Mouse (Mus musculus): ENCODE results near the gene Isy1. TPM values are rescaled to one million over a fixed set of nuclear protein-coding genes. Genes with fewer than 3 reads are reported as not detected.

The Isy1 gene
- total and polyA plus RNA-seq, 3 experiments, result 43.8 to 140 (median 77.4) TPM

DNA sequence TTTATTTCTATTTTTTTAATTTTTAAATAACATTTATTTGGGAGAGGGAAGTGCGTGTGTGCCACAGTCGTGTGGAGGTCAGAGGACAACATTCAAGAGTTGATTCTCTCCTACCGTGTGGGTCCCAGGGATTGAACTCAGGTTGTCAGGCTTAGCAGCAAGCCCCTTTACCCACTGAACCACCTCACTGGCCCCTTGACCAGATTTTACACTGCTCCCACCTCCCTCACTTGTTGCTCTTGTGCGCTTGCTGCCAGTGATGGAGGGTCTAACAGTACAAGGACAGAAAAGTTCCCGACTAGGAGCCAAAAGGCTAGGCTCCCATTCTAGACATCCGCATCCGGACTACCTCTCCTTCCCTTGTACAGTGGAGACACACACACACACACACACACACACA lies 33.1 kb downstream of the Isy1 start:
- in situ Hi-C loops (cut with MboI; ENCODE audit: low pct_ligation_motif_present, low pct_unique_long_range_greater_than_20kb, low sequenced_read_pairs), result no loop called here
- peaks cover 6 to 40% of the 10 kb centered on the region in 2 experiments for H3K36me3 ChIP-seq (replicated peaks in 1 of 2; ENCODE audit: control insufficient read depth in 1 of 2, insufficient read depth in 1 of 2, low read length in 1 of 2)
- no peak overlapping the region for H3K4me2 ChIP-seq (ENCODE audit: insufficient read depth, low read depth, poor library complexity, severe bottlenecking)
- H3K27ac ChIP-seq (ENCODE audit: insufficient read depth, low read depth), result no peak overlapping the region
- H3K9ac ChIP-seq (ENCODE audit: insufficient read depth, low read depth), result no peak overlapping the region
- dilution Hi-C loops (cut with MboI; ENCODE audit: extremely low pct_ligation_motif_present, extremely low pct_unique_long_range_greater_than_20kb, low sequenced_read_pairs), result no loop called here
- no peak for TF ChIP-seq SIN3A (IDR thresholded peaks at IDR 0.05; ENCODE audit: low read length)
- TF ChIP-seq CHD1 (IDR thresholded peaks at IDR 0.05; ENCODE audit: low read depth, low read length), result no peak
- no peak for TF ChIP-seq ZKSCAN1 (IDR thresholded peaks at IDR 0.05; ENCODE audit: borderline replicate concordance, low read depth, low read length)
- no peak for TF ChIP-seq EP300 (IDR thresholded peaks at IDR 0.05; ENCODE audit: low read length)
- TF ChIP-seq MAFK (IDR thresholded peaks at IDR 0.05; ENCODE audit: insufficient replicate concordance, low read length), result no peak
- TF ChIP-seq KAT2A (IDR thresholded peaks at IDR 0.05; ENCODE audit: insufficient replicate concordance, low read length), result no peak
- TF ChIP-seq ZMIZ1 (IDR thresholded peaks at IDR 0.05; ENCODE audit: low read depth, low read length), result no peak
- TF ChIP-seq ZC3H11A (IDR thresholded peaks at IDR 0.05; ENCODE audit: low read depth, low read length), result no peak
- H3K4me3 ChIP-seq (replicated peaks in 1 of 3; ENCODE audit: low read depth in 2 of 3, low read length in 2 of 3, poor library complexity in 1 of 3), result no peak overlapping the region
- no peak for DNase-seq (ENCODE audit: extremely low read depth)
- H3K9me3 ChIP-seq (replicated peaks; ENCODE audit: low read length), result no peaks in the 10 kb centered on the region
- H3K27me3 ChIP-seq (replicated peaks), result no peaks in the 10 kb centered on the region
- peaks cover 14 to 50% of the 10 kb centered on the region in 2 experiments for H3K4me1 ChIP-seq (ENCODE audit: control insufficient read depth in 1 of 2, insufficient read depth in 2 of 2)
- H3K79me2 ChIP-seq (replicated peaks; ENCODE audit: control insufficient read depth, extremely low read depth, insufficient read depth, poor library complexity, severe bottlenecking), result peaks cover 37% of the 10 kb centered on the region

DNA sequence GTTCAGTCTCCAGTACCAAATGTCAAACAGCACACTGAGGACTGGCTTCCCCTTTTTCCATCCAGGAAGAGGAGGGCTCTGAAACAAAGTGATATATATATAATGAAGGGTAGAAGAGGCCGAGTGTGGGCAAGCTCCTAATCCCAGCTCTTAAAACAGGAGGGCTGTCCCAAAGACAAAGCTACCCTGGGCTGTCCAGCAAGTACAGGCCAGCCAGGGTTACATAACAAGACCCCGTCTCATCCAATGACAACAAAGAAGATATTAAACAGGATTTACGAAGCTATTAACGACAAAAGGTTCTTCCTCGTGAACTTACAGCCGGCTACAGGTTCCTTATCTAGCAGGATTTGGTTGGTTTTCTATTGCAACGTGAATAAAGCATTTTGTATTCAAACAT lies 33.7 kb downstream of the Isy1 start:
- dilution Hi-C loops (cut with MboI; ENCODE audit: extremely low pct_ligation_motif_present, extremely low pct_unique_long_range_greater_than_20kb, low sequenced_read_pairs) (no loop called here), in situ Hi-C loops (cut with MboI; ENCODE audit: low pct_ligation_motif_present, low pct_unique_long_range_greater_than_20kb, low sequenced_read_pairs) (no loop called here)
- Histone ChIP-seq H3K79me2 (replicated peaks; ENCODE audit: control insufficient read depth, extremely low read depth, insufficient read depth, poor library complexity, severe bottlenecking) (peaks cover 32% of the 10 kb centered on the region), H3K27me3 (replicated peaks) (no peaks in the 10 kb centered on the region), H3K36me3 (replicated peaks in 1 of 2; ENCODE audit: control insufficient read depth in 1 of 2, insufficient read depth in 1 of 2, low read length in 1 of 2) (peaks cover 6 to 45% of the 10 kb centered on the region in 2 experiments), H3K4me3 (replicated peaks in 1 of 3; ENCODE audit: low read depth in 2 of 3, low read length in 2 of 3, poor library complexity in 1 of 3) (no peak overlapping the region), H3K4me2 (ENCODE audit: insufficient read depth, low read depth, poor library complexity, severe bottlenecking) (no peak overlapping the region), H3K27ac (ENCODE audit: insufficient read depth, low read depth) (no peak overlapping the region), H3K9me3 (replicated peaks; ENCODE audit: low read length) (no peaks in the 10 kb centered on the region), H3K9ac (ENCODE audit: insufficient read depth, low read depth) (no peak overlapping the region), H3K4me1 (ENCODE audit: control insufficient read depth in 1 of 2, insufficient read depth in 2 of 2) (peaks cover 14 to 48% of the 10 kb centered on the region in 2 experiments)
- DNase-seq (ENCODE audit: extremely low read depth), result no peak
- TF ChIP-seq ELF1 (IDR thresholded peaks at IDR 0.05; ENCODE audit: low read depth, low read length) (no peak), CTCF (conservative IDR thresholded peaks at IDR 0.05 in 1 of 2, IDR thresholded peaks at IDR 0.05 in 1 of 2; ENCODE audit: low read depth in 2 of 2, low read length in 2 of 2) (no peak), MAX (IDR thresholded peaks at IDR 0.05; ENCODE audit: low read length) (no peak)

DNA sequence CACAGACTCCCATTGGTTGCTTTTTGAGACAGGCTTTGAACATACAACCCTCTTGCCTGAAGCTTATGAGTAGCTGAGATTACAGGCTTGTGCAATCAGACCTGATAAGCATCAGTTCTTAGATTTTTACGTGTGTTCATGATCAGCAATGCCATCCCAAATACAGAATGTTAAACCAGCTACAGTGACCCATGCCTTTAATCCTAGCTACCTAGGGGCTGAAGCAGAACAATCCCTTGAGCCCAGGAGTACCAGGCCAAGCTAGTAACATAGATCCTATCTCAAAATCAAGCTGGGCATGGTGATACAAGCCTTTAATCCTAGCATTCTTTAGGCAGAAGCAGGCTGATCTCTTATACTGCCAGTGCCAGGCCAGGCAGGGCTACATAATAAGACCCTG lies 34.6 kb downstream of the Isy1 start:
- H3K4me2 ChIP-seq (ENCODE audit: insufficient read depth, low read depth, poor library complexity, severe bottlenecking), result no peak overlapping the region
- TF ChIP-seq E2F4 (IDR thresholded peaks at IDR 0.05; ENCODE audit: insufficient replicate concordance, low read depth, low read length) (no peak), CTCF (conservative IDR thresholded peaks at IDR 0.05 in 1 of 2, IDR thresholded peaks at IDR 0.05 in 1 of 2; ENCODE audit: low read depth in 2 of 2, low read length in 2 of 2) (no peak), USF1 (IDR thresholded peaks at IDR 0.05; ENCODE audit: low read depth, low read length) (no peak), ZKSCAN1 (IDR thresholded peaks at IDR 0.05; ENCODE audit: borderline replicate concordance, low read depth, low read length) (no peak), ELF1 (IDR thresholded peaks at IDR 0.05; ENCODE audit: low read depth, low read length) (no peak), MAZ (IDR thresholded peaks at IDR 0.05; ENCODE audit: low read depth, low read length) (no peak), PAX5 (IDR thresholded peaks at IDR 0.05; ENCODE audit: low read length) (no peak), TBP (conservative IDR thresholded peaks at IDR 0.05; ENCODE audit: low read depth, low read length) (no peak), USF2 (conservative IDR thresholded peaks at IDR 0.05; ENCODE audit: low read depth, low read length) (no peak), MEF2A (IDR thresholded peaks at IDR 0.05; ENCODE audit: borderline replicate concordance, low read depth, low read length) (no peak), NRF1 (IDR thresholded peaks at IDR 0.05; ENCODE audit: low read depth, low read length) (no peak), MAFK (IDR thresholded peaks at IDR 0.05; ENCODE audit: insufficient replicate concordance, low read length) (no peak), MYC (IDR thresholded peaks at IDR 0.05; ENCODE audit: low read depth, low read length) (no peak)
- no peaks in the 10 kb centered on the region for H3K9me3 ChIP-seq (replicated peaks; ENCODE audit: low read length)
- dilution Hi-C loops (cut with MboI; ENCODE audit: extremely low pct_ligation_motif_present, extremely low pct_unique_long_range_greater_than_20kb, low sequenced_read_pairs) (no loop called here), in situ Hi-C loops (cut with MboI; ENCODE audit: low pct_ligation_motif_present, low pct_unique_long_range_greater_than_20kb, low sequenced_read_pairs) (no loop called here)
- no peak overlapping the region for H3K27ac ChIP-seq (ENCODE audit: insufficient read depth, low read depth)
- H3K4me1 ChIP-seq (ENCODE audit: control insufficient read depth in 1 of 2, insufficient read depth in 2 of 2), result peaks cover 14 to 40% of the 10 kb centered on the region in 2 experiments
- peaks cover 6 to 52% of the 10 kb centered on the region in 2 experiments for H3K36me3 ChIP-seq (replicated peaks in 1 of 2; ENCODE audit: control insufficient read depth in 1 of 2, insufficient read depth in 1 of 2, low read length in 1 of 2)
- peaks cover 25% of the 10 kb centered on the region for H3K79me2 ChIP-seq (replicated peaks; ENCODE audit: control insufficient read depth, extremely low read depth, insufficient read depth, poor library complexity, severe bottlenecking)
- no peak overlapping the region for H3K4me3 ChIP-seq (replicated peaks in 1 of 3; ENCODE audit: low read depth in 2 of 3, low read length in 2 of 3, poor library complexity in 1 of 3)
- H3K9ac ChIP-seq (ENCODE audit: insufficient read depth, low read depth), result no peak overlapping the region
- no peak for DNase-seq (ENCODE audit: extremely low read depth)
- no peaks in the 10 kb centered on the region for H3K27me3 ChIP-seq (replicated peaks)

Measured in CH12.LX (cell line).